Mouse (Mus musculus) B cell, adult 2 months (primary cell): ENCODE measurements around the gene Nkx3-2.

Experiments used
- DNase-seq, 2 experiments: peaks; one replicate each; pipeline ENCODE4 v3.0.0; 2022

Gene Nkx3-2

GRCm38 (mm10) chr5:41763731-41764721 is at the start of gene Nkx3-2:
Gene Nkx3-2, minus strand, starts transcription at chr5:41764501.
- DNase-seq, result peak in 1 of 2 experiments; percentile 34

- DNase-seq, result no peak
Measured at GRCm38 (mm10) chr5:41812516-41812915, 48.2 kb upstream of the Nkx3-2 start.

GRCm38 (mm10) chr5:41811279-41811678 is 47.0 kb upstream of the Nkx3-2 start:
- DNase-seq, result no peak

GRCm38 (mm10) chr5:41807383-41807782 is 43.1 kb upstream of the Nkx3-2 start:
- no peak for DNase-seq

- DNase-seq, result no peak
Measured at GRCm38 (mm10) chr5:41806176-41806575, 41.9 kb upstream of the Nkx3-2 start.

- DNase-seq, result no peak
Measured at GRCm38 (mm10) chr5:41805085-41805484, 40.8 kb upstream of the Nkx3-2 start.

DNA sequence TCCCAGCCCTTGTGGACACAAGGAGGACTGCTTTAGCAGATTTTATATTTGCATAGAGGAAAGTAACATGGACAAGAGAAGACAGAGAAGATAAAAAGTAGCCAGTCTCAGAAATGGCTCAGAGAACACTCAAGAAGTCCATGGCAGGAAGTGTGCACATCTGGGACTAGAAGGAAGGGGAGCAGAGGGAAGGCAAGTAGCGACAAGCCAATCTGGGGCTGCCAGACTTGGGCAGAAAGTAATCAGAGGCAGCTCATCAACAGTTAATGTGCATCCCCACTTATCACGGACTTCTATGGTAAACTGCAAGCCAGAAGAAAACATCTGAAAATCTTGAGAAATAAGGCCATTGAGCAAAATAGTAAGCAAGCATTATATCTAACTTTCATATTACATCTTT is 40.3 kb upstream of the Nkx3-2 start:
- DNase-seq, result no peak

DNA sequence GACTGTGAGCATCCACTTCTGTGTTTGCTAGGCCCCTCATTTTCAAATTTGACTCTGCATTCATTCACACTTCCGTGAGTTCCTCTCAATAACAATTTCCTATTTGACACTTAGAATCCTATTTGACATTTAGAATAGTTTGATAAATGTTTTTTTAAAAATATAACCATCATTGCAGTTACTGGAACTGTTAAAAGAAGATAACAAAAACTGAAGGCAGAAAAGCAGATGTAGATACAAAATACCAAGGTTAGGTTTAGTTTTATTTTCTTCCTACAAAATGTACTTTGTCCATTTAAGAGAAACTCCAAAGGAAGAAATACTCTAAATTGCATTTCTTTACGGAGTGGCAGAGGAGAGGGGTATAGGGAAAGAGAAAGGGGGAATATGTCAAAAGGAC is 37.3 kb upstream of the Nkx3-2 start:
- no peak for DNase-seq

DNA sequence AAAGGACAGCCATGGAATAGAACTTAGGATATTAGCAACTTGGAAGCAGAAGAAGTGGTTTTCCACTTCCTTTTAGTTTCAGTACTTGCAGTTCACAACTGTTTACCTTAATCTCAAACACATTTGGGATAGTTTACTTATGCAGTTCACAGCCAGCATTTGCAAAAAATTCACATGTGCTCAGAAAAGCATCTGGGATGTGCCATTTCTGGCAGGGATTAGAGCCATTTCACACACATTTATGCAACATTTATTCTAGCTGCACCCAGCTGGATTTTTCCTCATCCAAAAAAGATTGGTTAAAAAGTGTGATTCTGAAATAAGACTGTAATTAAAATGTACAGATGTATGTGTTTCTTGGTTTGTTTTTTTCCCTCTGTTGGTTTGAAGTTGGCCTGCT is 30.1 kb upstream of the Nkx3-2 start:
- no peak for DNase-seq

- no peak for DNase-seq
Measured at GRCm38 (mm10) chr5:41790517-41790916, 26.2 kb upstream of the Nkx3-2 start.

GRCm38 (mm10) chr5:41788877-41789276 is 24.6 kb upstream of the Nkx3-2 start:
- no peak for DNase-seq

GRCm38 (mm10) chr5:41781890-41782289 is 17.6 kb upstream of the Nkx3-2 start:
- DNase-seq, result no peak

DNA sequence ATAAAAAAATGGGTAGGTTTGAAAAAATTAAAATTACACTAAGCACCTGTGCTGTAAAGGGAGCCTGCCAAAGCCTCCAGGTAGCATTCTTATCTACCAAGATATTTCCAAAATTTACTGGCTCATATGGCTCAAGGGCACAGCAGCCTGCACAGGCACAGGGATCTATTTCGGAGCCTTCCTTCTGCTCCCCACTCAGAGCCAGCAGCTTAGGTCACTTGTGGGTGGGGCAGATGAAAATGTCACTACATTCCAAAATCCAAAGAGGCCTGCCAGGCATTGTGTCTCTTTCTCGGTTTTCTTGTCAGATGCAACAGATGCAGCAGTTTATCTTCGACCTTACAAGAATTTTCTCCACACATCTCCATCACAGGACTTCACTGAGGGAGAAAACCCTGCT is 15.7 kb upstream of the Nkx3-2 start:
- DNase-seq, result no peak

GRCm38 (mm10) chr5:41775728-41776127 is 11.4 kb upstream of the Nkx3-2 start:
- no peak for DNase-seq

GRCm38 (mm10) chr5:41775273-41775672 is 11.0 kb upstream of the Nkx3-2 start:
- DNase-seq, result no peak

GRCm38 (mm10) chr5:41768382-41769040 is 4.2 kb upstream of the Nkx3-2 start:
- peak; percentile 94 for DNase-seq

GRCm38 (mm10) chr5:41767296-41768200 is 3.2 kb upstream of the Nkx3-2 start:
- peak; percentile 21 to 41 for DNase-seq

DNA sequence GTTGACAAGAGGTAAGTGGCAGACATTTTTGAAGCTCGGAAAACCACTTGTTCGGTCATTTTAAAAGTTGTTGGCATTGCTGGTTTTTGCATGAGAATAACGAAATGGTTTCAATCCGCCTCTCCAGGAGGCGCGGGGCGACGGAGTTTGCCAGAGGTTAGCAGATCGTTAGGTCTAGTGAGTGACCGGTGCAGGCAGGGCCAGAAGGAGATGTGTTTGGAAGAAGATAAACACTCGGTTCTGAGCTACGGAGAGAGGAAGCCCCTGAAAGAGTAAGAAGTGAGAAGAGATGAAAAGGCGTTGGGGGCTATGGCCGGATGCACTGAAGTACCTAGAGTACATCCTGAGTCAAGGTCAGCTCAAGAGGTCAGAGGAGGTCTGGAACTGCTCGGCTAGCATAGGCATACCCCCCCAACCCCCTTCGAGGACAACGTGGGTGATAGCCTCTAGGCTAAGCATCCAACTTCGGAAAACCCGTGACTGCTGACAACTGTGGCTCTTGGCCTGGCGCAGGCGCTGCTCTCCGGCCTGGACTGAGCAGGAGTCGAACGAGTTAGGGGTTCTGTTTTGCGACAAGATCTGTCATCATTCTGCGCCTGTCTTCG is 2.2 kb upstream of the Nkx3-2 start:
- peak in 1 of 2 experiments; percentile 25 for DNase-seq

DNA sequence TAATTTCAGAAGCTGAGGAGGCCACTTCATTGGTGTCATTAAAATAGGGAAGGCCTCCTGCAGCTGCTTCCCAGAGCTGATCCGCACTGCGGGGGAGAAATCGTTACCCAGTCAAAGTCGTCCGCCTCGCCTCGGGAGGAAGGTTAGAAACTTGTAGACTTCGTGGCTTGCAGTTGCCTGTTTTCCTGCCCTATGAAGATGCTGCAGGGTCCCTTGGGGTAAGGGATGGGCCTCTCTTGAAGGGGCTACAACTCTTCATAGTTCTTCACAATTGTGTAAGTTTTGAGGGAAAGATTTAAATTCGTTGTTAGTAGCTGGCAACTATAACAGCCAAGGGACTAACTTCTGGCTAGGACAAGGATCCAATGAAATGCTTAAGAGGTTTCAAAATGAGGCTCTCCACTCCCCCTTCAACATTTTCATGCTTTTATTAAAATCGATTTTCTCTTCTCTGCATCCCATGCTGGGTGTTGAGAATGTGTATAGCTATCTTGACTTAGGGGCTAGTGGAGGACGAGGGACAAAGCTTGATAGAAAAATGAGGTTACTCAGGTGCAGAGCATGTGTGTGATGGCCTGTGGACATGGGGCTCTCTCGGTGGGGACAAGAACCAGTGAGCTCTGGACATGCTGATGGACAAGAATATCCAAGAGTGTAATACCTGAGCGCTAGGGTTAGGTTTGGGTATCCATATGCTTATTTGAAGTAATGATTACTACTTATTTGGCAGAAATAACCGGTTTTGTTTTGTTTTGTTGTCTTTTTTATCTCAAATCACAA is 1.5 kb upstream of the Nkx3-2 start:
- DNase-seq, result no peak

- DNase-seq, result no peak
Measured at GRCm38 (mm10) chr5:41762947-41763730, 1.2 kb downstream of the Nkx3-2 start.
